Mouse (Mus musculus) neutrophil, adult 5-6 weeks (primary cell): ENCODE results near the gene E4f1. TPM values are rescaled to one million over a fixed set of nuclear protein-coding genes. Genes with fewer than 3 reads are reported as not detected.

Experiments
- ATAC-seq: fragments of 151-379, 151-347 bp; 2 replicates; pipeline ENCODE4 v1.8.0; 2017; ENCODE audit warnings: mild to moderate bottlenecking, moderate TSS enrichment; ENCODE audit not compliant: insufficient number of reproducible peaks, poor library complexity, low FRiP score, severe bottlenecking; ENCODE audit errors: extremely low read depth
- total RNA-seq: library from RNA; stranded (forward); fragments of 200-1000 nt; gene quantifications from 2 replicates; pipeline ENCODE4 v1.2.3, GENCODE M21; 2017

E4f1 gene
- total RNA-seq, 1 experiment from 2014 or later: 65.3 TPM

DNA sequence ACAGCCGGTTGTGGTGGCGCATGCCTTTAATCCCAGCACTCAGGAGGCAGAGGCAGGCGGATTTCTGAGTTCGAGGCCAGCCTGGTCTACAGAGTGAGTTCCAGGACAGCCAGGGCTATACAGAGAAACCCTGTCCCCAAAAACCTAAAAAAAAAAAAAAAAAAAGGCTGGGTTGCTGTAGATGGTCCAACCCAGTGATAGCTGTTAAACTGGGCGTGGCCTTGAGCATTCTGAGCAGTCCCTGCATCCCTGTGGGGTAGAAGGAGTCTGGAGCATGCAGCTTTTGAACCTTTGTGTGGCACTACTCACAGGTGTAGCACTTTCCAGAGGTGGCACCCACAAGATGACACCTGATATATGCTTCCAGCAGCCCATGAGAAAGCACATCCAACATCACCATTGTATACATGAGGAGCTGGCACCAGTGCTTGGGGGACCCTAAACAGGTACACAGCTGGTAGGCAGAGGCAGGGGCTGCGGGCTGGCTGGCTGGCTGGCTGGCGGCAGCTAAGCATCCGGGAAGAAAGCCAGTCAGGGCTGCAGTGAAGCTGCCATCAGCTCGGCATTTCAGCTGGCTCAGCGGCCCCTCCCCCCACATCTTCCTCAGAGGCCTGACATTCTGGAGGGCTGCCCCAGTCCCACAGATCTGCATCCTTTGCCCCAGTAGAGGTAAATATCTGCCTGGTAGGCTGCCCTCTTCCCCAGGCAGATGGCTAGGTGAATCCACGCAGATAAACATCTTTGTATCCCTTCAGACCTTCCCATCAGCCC lies 15.2 kb upstream of the E4f1 start:
- ATAC-seq: no peak

DNA sequence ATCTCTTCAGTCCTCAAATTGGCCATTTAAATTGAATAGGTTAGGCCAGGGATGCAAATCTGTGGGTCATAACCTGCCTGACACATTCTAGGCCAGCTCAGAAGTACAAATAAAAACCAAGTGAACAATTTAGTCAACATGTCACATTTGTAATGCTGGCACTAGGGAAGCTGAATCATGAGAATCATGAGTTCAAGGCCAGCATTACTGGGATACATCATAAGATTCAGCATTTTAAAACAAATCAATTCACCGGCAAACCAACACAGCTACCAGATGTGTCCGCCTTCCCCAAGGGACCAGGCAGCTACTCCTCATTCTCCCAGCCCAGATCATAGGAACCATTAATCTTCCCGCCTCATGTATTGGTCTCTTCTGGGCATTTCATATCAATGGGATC lies 13.4 kb upstream of the E4f1 start:
- ATAC-seq: no peak

DNA sequence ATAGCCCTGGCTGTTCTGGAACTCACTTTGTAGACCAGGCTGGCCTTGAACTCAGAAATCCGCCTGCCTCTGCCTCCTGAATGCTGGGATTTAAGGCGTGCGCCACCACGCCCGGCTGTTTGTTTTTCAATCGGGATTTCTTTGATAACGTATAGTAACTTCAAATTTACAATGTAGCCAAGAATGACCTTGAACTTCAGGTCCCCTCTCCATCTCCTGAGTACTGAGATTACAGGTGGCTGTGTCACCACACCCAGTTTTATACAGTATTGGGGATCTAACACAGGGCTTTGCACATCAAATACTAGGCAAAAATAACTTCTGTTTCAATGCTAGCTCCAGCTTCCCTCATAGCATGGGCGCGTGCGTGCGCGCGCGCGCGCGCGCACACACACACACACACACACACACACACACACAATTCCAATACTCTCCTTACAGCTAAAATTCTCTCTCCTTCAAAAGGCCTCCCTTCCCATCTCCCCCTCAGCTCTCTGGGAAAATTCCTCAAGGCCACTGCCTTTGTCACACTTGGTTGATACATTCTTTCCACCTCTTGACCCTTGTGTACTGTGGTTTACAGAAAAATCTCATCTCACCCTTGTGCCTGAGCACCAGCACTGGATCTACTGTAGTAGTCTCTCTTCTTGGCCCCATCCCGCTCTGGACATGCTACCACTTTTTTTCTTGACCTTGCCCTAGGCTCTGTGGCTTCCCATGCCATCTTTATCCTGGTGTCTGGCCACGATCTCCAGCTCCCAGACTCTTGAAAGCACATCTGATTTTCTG lies 11.1 kb upstream of the E4f1 start:
- ATAC-seq: no peak

DNA sequence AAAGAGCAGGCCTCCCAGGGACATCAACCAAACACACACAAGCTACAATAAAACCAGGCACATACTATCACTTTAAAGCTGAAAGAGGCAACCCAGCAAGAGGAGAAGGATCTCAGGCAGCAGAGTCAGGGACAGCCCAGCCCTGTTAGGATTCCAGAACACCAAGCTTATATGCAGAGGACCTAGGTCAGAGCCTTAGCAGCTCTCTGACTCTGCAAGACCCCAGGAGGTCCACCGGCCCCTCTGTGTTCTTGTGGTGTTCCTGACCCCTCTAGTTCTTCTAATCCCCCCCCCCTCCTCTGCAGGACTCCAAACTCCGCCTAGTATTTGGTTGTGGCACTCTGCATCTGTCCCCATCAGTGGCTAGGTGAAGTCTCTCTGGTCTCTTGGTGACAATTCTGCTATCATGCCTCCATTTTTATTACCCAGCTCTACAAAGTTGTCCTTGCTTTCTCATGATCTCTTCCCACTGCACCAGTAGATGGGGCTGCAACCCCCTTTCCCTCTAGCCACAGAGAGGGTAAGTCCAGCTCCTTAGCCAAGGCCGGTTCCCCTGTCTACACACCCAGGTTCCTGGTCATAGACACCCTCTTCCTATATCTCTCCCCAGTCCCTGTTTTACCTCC lies 10.2 kb upstream of the E4f1 start:
- no peak for ATAC-seq

DNA sequence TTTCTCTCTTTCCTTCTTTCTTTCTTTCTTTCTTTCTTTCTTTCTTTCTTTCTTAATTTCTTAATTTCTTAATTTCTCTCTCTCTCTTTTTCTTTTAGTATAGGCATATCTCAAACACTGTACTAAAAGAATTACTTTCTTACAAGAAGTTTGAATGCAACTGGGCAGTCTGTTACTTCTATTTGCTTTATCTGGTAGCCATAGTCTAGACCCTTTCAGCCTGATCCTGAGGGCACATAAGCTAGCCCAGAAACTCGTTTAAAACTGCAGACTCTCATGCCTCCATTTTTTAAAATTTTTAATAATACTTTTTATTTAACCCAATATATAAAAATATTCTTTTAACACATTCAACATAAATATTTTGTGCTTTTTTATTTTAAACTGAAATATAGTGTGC lies 9.3 kb upstream of the E4f1 start:
- no peak for ATAC-seq

DNA sequence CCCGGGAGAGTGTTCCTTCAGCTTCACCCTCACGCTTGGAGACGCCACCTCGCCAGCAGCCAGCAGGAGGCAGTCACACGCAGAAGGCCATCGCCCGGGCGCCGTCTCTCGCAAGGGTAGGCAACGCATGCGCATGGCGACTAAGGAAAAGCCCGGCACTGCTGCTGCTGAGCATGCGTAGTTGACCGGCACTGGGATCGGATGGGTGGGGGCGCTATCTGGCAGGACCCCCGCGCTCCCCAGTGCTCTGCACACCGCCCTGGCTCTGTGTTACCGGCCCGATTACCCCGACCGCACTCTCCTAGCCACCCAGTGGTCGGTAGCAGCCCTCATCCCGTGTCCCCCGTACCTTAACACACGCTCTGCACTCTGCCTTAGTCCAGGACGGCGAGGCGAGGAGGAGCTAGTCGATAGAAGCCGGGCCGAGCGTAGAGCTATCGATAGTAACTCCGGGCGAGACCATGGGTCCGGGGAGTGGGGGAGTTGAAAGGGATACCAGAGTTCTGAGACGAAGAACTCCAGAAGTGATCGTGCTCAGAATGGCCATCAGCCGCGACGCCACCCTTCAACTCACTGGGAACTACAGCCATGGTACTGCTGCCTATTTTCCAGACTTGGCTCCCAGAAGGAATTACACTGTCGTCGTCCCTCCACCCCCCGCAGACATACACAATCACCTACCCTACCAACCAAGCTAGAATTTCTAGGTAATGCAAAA lies 8.7 kb upstream of the E4f1 start, which contains the start of gene Mlst8:
Gene Mlst8, minus strand, starts transcription at position 416 of the 718 bp plus-strand sequence.
- peak; percentile 89 for ATAC-seq

DNA sequence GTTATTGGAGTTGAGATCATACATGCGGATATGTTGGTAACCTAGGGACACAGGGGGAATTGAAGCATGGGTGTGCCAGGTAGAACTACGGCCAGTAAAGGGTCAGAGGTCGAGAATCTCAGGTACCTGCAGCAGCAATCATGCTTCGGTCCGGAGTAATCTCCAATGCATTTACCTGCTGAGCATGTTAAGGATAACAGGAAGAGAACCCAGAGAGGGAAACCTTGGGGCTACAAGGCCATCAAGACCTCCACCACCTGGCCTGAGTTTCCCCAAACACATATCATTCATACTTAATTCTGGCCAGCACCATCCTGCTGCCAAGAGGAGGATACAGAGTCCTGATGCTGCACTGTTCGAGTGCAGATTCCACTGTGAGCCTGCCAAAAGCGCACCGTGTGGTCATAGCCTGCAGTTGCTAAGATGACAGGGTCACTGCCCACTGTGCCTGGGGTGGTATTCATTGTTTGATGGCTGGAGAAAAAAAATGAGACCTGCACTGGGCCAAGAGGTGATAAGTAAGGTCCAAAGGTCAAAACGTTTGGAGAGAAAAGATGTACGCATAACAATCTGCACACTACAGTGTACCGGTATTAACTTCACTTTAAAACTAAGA lies 8.0 kb upstream of the E4f1 start:
- ATAC-seq: no peak

DNA sequence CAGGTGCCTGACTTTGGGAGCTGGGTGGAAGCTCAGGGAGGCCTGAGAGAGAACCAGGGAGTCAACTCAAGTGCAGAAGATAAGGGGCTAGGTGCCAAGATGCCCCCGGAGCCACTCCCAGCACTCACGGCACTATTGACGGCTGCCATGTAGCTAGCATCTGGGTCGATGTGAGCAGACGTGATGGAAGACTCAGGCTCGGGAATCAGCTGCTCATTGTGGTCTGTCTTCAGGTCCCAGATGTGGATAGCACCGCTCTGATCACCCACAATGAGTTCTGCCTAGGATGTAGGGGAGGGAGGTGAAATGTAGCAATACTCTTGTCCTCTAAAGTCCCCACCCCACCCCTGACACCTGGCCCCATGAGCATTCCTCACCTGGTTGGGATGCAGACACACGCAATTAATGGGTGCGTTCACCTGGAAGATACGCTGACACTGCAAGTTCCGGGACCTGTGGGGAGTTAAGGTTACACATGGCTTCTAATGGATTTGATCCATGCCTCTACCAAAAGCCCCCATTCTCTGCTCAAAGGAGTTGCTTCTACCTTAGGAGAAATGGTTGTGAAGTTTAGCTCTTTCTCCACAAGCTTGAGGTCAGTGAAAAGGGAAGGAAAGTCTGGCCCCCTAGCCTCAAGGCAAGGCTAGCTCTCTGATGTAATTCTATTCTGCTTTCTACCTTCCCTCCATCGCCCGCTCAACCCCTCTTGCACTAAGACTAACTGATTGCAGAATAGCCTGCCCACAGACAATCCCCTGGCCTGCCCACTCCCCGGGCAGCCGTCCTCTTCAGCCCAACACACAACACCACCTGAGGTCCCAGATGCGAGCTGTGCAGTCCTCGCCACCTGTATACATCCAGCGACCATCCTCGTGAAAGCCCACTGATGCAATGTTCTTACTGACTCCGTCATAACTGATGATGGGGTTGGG lies 7.2 kb upstream of the E4f1 start:
- no peak for ATAC-seq

DNA sequence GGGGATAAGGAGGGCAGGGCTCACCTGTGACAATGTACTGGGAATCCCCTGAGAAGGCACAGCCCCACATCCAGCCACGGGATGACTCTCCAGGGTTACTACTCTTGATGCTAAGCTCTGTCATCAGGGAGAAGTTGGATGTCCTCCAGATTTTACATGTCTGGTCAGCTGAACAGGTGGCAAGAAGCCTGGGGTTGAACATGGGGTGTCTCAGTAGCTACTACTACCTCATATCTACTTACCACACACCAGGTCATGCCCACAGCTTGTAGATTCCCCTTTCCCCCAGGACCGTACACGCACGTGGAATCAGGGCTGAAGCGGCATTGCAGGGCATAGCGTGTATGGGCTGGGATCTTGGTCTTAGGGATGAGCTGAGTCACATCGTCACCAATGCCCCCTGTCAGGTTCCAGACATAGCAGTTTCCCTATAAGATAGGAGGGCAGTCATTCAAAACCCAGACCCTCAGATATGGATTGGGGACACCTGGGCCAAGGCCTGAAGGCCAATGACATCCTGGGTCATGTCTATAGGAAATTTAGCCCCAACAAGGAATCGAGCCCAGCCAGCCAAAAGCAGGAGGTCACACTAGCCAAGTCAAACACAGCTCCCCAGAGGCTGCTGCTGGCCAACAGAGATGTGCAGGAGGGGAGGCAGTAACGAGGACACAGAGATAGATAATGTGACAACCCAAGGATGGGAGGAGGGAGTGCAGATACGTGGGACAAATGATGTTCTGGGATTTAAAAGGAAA lies 6.1 kb upstream of the E4f1 start:
- ATAC-seq: no peak

DNA sequence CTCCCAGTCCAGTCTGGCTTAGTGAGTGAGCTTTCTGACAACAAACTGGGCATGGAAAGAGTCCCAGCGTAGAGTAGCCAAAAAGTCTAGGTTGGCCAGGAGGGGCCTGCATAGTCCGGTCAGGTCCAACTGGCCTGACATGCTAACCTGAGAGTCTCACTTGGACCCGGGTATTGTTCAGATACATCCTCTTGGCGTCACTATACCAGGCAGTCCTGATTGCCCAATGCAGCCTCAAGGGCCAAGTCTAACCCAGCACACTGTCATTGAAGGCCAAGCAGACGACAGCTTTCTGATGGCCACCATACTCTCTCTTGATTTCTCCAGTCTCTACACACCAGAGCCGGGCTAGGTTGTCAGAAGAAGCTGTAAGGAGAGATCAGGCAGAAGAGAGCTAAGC lies 5.5 kb upstream of the E4f1 start:
- ATAC-seq: no peak

DNA sequence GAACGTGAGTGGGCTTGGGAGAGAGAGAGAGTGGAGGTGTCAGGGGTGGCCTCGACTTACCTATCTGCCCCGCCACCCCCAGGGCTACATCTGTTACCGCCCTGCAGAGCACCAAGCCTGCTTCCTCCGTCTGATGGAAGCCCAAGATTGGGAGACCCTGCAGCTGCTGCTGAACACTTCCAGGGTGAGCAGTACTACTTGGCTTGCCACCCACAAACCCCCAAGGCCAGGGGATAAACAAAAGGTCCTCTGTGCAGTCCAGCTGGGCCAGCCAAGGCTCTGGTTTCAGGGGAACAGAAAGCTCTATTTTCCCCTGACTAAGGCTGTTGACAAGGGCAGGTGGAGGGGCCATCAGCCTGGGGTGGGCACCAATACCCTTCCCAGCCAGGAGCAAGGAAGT lies 4.4 kb upstream of the E4f1 start:
- ATAC-seq: no peak

DNA sequence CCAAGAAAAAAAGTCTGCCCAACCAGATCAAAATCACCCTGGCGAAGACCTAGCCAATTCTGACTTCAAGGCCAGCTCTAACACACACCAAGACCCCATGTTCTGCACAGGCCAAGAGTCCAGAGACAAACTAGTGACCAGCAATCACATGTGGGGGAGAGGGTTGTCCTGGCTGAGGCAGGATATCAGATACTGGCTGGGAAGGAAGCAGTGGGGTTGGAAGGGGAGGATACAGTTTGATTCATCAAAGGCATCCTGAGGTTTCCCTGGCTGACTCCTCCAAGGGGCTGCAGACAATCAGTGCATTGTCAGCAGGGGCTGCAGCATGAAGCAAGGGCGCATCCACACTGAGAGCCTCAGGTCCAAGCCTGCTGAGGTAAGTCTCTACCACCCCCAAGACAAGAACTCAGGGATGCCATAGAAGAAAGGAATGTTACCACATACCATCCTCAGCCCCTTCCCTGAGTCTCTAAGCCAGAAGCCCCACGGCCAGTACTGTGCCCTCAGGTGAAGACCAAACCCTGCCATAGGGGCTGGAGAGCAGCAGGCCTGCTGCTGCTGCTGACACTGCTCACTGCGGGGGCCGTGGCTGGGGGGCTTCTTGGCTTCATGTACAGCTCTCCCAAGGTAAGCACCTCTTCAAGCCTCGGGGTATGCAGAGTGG lies 3.6 kb upstream of the E4f1 start, which contains the start of gene Bricd5:
Gene Bricd5, plus strand, starts transcription at position 273 of the 664 bp plus-strand sequence.
- ATAC-seq: no peak

DNA sequence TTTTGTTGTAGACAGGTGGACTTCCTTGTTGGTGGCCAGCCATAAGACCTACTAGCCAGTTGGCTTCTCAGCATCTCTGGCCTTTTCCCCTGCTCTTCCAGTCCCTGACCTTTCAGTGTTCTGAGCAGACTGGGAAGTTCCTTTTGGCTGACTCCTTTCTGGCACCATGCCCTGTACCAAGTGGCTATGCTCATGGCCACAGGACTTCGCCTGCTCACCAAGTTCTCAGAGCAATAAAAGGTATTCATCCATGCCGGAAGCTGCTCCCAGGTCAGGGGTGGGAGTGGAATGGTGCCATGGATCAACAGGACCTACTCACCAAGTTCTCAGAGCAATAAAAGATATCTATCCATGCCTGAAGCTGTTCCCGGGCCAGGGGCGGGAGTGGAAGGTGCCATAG lies 2.4 kb upstream of the E4f1 start:
- no peak for ATAC-seq

DNA sequence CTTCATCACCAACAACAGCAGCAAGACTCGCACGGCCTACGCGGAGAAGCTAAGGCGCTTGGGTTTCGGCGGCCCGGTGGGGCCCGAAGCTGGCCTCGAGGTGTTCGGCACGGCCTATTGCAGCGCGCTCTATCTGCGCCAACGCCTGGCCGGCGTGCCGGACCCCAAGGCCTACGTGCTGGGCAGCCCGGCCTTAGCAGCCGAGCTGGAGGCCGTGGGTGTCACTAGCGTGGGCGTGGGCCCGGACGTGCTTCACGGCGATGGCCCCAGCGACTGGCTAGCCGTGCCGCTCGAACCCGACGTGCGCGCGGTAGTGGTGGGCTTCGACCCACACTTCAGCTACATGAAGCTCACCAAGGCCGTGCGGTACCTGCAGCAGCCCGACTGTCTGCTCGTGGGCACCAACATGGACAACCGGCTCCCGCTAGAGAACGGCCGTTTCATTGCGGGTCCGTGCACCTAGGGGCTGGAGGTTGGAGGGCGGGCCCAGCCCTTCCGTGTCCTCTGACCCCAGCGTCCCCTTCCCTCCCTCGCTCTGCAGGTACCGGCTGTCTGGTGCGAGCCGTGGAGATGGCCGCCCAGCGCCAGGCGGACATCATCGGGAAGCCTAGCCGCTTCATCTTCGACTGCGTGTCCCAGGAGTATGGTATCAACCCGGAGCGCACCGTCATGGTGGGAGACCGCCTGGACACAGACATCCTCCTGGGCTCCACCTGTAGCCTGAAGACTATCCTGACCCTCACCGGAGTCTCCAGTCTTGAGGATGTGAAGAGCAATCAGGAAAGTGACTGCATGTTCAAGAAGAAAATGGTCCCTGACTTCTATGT lies 801 bp upstream of the E4f1 start:
- no peak for ATAC-seq

DNA sequence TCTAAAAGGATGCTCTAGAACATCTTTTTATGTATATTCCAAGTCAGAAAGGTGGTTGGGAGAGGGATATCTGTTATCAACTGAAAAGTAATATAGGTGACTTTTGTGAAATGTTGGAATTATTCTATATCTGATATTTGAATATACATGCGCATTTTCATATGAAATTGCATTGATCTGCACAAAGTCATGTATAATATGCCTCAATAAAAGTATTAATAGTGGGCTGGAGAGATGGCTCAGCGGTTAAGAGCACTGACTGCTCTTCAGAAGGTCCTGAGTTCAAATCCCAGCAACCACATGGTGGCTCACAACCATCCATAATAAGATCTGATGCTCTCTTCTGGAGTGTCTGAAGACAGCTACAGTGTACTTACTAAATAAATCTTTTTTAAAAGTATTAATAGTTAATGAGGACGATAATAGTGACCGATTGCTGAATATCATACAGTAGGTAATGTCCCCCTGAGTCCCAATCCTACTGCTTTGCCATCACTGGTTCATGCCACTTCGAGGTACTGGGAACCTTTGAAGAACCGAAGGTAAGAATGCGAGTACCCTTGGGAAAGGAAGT lies 690 bp downstream of the E4f1 start:
- no peak for ATAC-seq
